Comparison of ENCODE assay signal across 19 mouse cellular contexts in the genomic region with DNA sequence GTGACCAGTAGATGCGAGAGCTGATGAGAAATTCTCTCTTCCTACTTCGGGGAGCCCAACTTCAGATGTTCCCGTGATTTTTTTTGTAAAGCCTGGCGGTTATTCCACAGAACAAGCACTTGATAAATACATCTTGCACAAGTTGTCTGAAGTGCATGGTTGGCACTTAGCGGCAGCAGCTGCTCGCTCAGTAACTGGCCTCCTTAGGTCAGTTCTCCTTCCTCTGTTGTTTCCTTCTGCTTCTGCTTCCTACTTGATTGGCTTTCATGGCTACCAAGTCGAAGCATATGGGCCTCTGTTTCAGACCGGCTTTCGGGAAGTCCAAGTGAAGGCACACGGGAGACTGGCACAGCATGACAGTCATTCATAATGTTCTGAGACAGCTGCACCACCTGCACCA.
DNase-seq lines count a peak whose midpoint lies in the region; ATAC-seq and TF ChIP-seq lines count a peak whose summit lies in the region.
"Had no signal": no experiment of that assay in that cellular context is flagged by ENCODE, and none has a peak within 500 bp of the region (broad histone marks: within the 10 kb centered on the region; RNA-seq: fewer than 3 reads in every experiment).

No protein-coding gene starts in this region.

- no peaks in the 10 kb centered on the region for H3K27me3 ChIP-seq in lung, embryonic 14.5 days (ENCODE audit: insufficient read depth, low read length)
- H3K27me3 ChIP-seq: limb, embryonic 13.5 days; midbrain, embryonic 12.5 days had no signal

- H3K4me1 ChIP-seq in lung, embryonic 14.5 days (ENCODE audit: insufficient read depth): no peaks in the 10 kb centered on the region
- H3K4me1 ChIP-seq: limb, embryonic 13.5 days had no signal

- 53% methylated on average over 10 of the region's 10 CpGs for WGBS in lung, embryonic 14.5 days

- ATAC-seq in lung, embryonic 14.5 days (ENCODE audit: insufficient read depth): no peak
- peak; percentile 80 for ATAC-seq in granulocyte monocyte progenitor cell, adult 5-6 weeks (replicated peaks; ENCODE audit: poor library complexity, severe bottlenecking)
- ATAC-seq: forebrain, embryonic 16.5 days; inflammation-experienced regulatory T-cells, adult 6 months had no signal

- H3K27ac ChIP-seq in lung, embryonic 14.5 days (ENCODE audit: low read depth): no peak overlapping the region
- H3K27ac ChIP-seq: heart, embryonic 13.5 days; limb, embryonic 13.5 days; midbrain, embryonic 12.5 days had no signal

- H3K9me3 ChIP-seq in lung, embryonic 14.5 days (ENCODE audit: low read depth, low read length): no peaks in the 10 kb centered on the region
- H3K9me3 ChIP-seq: heart, embryonic 13.5 days; limb, embryonic 13.5 days; midbrain, embryonic 12.5 days had no signal

- H3K36me3 ChIP-seq in lung, embryonic 14.5 days (ENCODE audit: insufficient read depth): no peaks in the 10 kb centered on the region
- H3K36me3 ChIP-seq: heart, embryonic 13.5 days; limb, embryonic 13.5 days; midbrain, embryonic 12.5 days had no signal

- H3K4me3 ChIP-seq in lung, embryonic 14.5 days (ENCODE audit: low read depth, low read length): no peak overlapping the region
- H3K4me3 ChIP-seq: heart, embryonic 13.5 days; limb, embryonic 13.5 days; midbrain, embryonic 12.5 days had no signal

- DNase-seq in lung, embryonic 14.5 days: peak; percentile 47
- no peak for DNase-seq in lung, postnatal 14 days
- peak; percentile 21 to 29 for DNase-seq in lung, postnatal 4 days
- DNase-seq in urinary bladder, postnatal 10 days (ENCODE audit: low spot score): no peak
- no peak for DNase-seq in c-Kit-positive CD71-positive TER-119-positive erythroid progenitor cells, embryonic 14.5 days (ENCODE audit: low spot score)
- DNase-seq in gastrocnemius, postnatal 10 days: no peak
- DNase-seq: adrenal gland, adult 2 months; cerebellum, adult 2 months; gastrocnemius, postnatal 25 days; kidney, adult 8-10 months; kidney, postnatal 25 days; layer of hippocampus, adult 9-11 months; thymus, adult 18-20 months had no signal

- no peak overlapping the region for H3K4me2 ChIP-seq in lung, embryonic 14.5 days
- H3K4me2 ChIP-seq: heart, embryonic 13.5 days; limb, embryonic 13.5 days; midbrain, embryonic 12.5 days had no signal

- TF ChIP-seq CTCF in lung, embryonic 14.5 days (IDR thresholded peaks at IDR 0.05; ENCODE audit: low read depth): no peak

- no peak overlapping the region for H3K9ac ChIP-seq in lung, embryonic 14.5 days
- H3K9ac ChIP-seq: heart, embryonic 13.5 days; limb, embryonic 13.5 days; midbrain, embryonic 12.5 days had no signal

Comparison
In these comparisons a context has a peak if more than half of its experiments do, and no peak if none do; other contexts are left out.
1. DNase-seq: peak in lung, embryonic 14.5 days (single experiment) and lung, postnatal 4 days (2 of 2); none in lung, postnatal 14 days (single experiment), urinary bladder, postnatal 10 days (single experiment), c-Kit-positive CD71-positive TER-119-positive erythroid progenitor cells, embryonic 14.5 days (single experiment) and gastrocnemius, postnatal 10 days (single experiment).